Mouse (Mus musculus): ENCODE measurements at regions not wholly inside any gene's neighbourhood (a gene's known extent, or its start where the extent isn't known, plus 50 kb on each side); places are given as distances from the start of the nearest gene placed in this dataset.

GRCm38 (mm10) chr14:76188105-76188645 lies 77.5 kb downstream of the Nufip1 start:
- DNase-seq (ENCODE audit: low spot score in 2 of 2): no peak
- intact Hi-C loops (cut with DNase I): no loop called here

- no peak for DNase-seq (ENCODE audit: low spot score in 2 of 2)
- intact Hi-C loops (cut with DNase I): no loop called here
Observed at GRCm38 (mm10) chr14:76195324-76195723, 84.6 kb downstream of the Nufip1 start.

- intact Hi-C loops (cut with DNase I): no loop called here
- no peak for DNase-seq (ENCODE audit: low spot score in 2 of 2)
Observed at GRCm38 (mm10) chr14:76197357-76197756, 86.7 kb downstream of the Nufip1 start.

GRCm38 (mm10) chr14:76198406-76198805 lies 87.7 kb downstream of the Nufip1 start:
- intact Hi-C loops (cut with DNase I): no loop called here

GRCm38 (mm10) chr14:76202595-76202994 lies 91.9 kb downstream of the Nufip1 start:
- no peak for DNase-seq (ENCODE audit: low spot score in 2 of 2)

More at GRCm38 (mm10) chr14:76198406-76198805, 87.7 kb downstream of the Nufip1 start:
- no peak for DNase-seq (ENCODE audit: low spot score in 2 of 2)

GRCm38 (mm10) chr14:76203135-76203534 lies 92.4 kb downstream of the Nufip1 start:
- no peak for DNase-seq (ENCODE audit: low spot score in 2 of 2)
- intact Hi-C loops (cut with DNase I): no loop called here

More at GRCm38 (mm10) chr14:76202595-76202994, 91.9 kb downstream of the Nufip1 start:
- intact Hi-C loops (cut with DNase I): no loop called here

- intact Hi-C loops (cut with DNase I): no loop called here
- no peak for DNase-seq (ENCODE audit: low spot score in 2 of 2)
Observed at GRCm38 (mm10) chr14:76216446-76217177, 105.9 kb downstream of the Nufip1 start.

- DNase-seq (ENCODE audit: low spot score in 2 of 2): no peak
- intact Hi-C loops (cut with DNase I): no loop called here
Observed at GRCm38 (mm10) chr14:76217178-76217500, 106.4 kb downstream of the Nufip1 start.

- DNase-seq (ENCODE audit: low spot score in 2 of 2): no peak
- intact Hi-C loops (cut with DNase I): no loop called here
Observed at GRCm38 (mm10) chr14:76217571-76218256, 107.0 kb downstream of the Nufip1 start.

- intact Hi-C loops (cut with DNase I): no loop called here
- DNase-seq (ENCODE audit: low spot score in 2 of 2): no peak
Observed at GRCm38 (mm10) chr14:76220952-76221351, 110.3 kb downstream of the Nufip1 start.

GRCm38 (mm10) chr14:76221617-76222319 lies 111.1 kb downstream of the Nufip1 start:
- intact Hi-C loops (cut with DNase I): no loop called here
- no peak for DNase-seq (ENCODE audit: low spot score in 2 of 2)

- intact Hi-C loops (cut with DNase I): no loop called here
- DNase-seq (ENCODE audit: low spot score in 2 of 2): no peak
Observed at GRCm38 (mm10) chr14:76222320-76222626, 111.6 kb downstream of the Nufip1 start.

- intact Hi-C loops (cut with DNase I): no loop called here
- DNase-seq (ENCODE audit: low spot score in 2 of 2): no peak
Observed at GRCm38 (mm10) chr14:76223036-76223650, 112.5 kb downstream of the Nufip1 start.

GRCm38 (mm10) chr14:76223903-76224302 lies 113.2 kb downstream of the Nufip1 start:
- no peak for DNase-seq (ENCODE audit: low spot score in 2 of 2)
- intact Hi-C loops (cut with DNase I): no loop called here

GRCm38 (mm10) chr14:76225532-76225931 lies 114.8 kb downstream of the Nufip1 start:
- intact Hi-C loops (cut with DNase I): no loop called here

GRCm38 (mm10) chr14:76226621-76227297 lies 116.1 kb downstream of the Nufip1 start:
- intact Hi-C loops (cut with DNase I): no loop called here
- DNase-seq (ENCODE audit: low spot score in 2 of 2): no peak

More at GRCm38 (mm10) chr14:76225532-76225931, 114.8 kb downstream of the Nufip1 start:
- DNase-seq (ENCODE audit: low spot score in 2 of 2): no peak

- intact Hi-C loops (cut with DNase I): no loop called here
- no peak for DNase-seq (ENCODE audit: low spot score in 2 of 2)
Observed at GRCm38 (mm10) chr14:76228968-76229555, 118.4 kb downstream of the Nufip1 start.

GRCm38 (mm10) chr14:76239856-76240493 lies 129.3 kb downstream of the Nufip1 start:
- intact Hi-C loops (cut with DNase I): no loop called here
- DNase-seq (ENCODE audit: low spot score in 2 of 2): no peak

Measured in left cerebral cortex, postnatal 36 days (tissue).